Mouse (Mus musculus) heart, postnatal 36 days (tissue): ENCODE results near the gene Tes. TPM values are rescaled to one million over a fixed set of nuclear protein-coding genes. Genes with fewer than 3 reads are reported as not detected.

Experiments
- DNase-seq, 2 experiments: peaks; one replicate each; pipeline ENCODE4 v3.0.0; 2021 to 2022
- intact Hi-C: fragments of 180-260 bp; cut with DNase I; formaldehyde crosslinking; loops from one replicate; pipeline ENCODE4 v1.15.1; 2025
- total RNA-seq, 2 experiments: library from RNA; stranded (reverse); gene quantifications; 2 replicates each; pipeline ENCODE4 v1.2.3; 2021

Gene Tes
- total RNA-seq, 2 experiments from 2014 or later, result 3.4 to 3.5 TPM

GRCm38 (mm10) chr6:17077270-17077669 is 12.3 kb downstream of the Tes start:
- intact Hi-C loops, result no loop called here
- DNase-seq, result no peak

GRCm38 (mm10) chr6:17077720-17078119 is 12.8 kb downstream of the Tes start:
- intact Hi-C loops, result no loop called here
- DNase-seq, result no peak

GRCm38 (mm10) chr6:17079304-17079703 is 14.4 kb downstream of the Tes start:
- DNase-seq, result peak in 1 of 2 experiments; percentile 17
- intact Hi-C loops, result no loop called here

GRCm38 (mm10) chr6:17079826-17080225 is 14.9 kb downstream of the Tes start:
- intact Hi-C loops, result no loop called here
- DNase-seq, result no peak

- DNase-seq, result no peak
Measured at GRCm38 (mm10) chr6:17082238-17082637, 17.3 kb downstream of the Tes start.

GRCm38 (mm10) chr6:17082800-17083199 is 17.9 kb downstream of the Tes start:
- intact Hi-C loops, result no loop called here

More at GRCm38 (mm10) chr6:17082238-17082637, 17.3 kb downstream of the Tes start:
- intact Hi-C loops, result no loop called here

GRCm38 (mm10) chr6:17087485-17087884 is 22.5 kb downstream of the Tes start:
- intact Hi-C loops, result loop anchor here (1.0 kb wide), 1 partner anchor 60 kb away; no protein-coding TSS in a partner anchor
- peak; percentile 64 to 86 for DNase-seq

More at GRCm38 (mm10) chr6:17082800-17083199, 17.9 kb downstream of the Tes start:
- DNase-seq, result no peak

GRCm38 (mm10) chr6:17097301-17097700 is 32.4 kb downstream of the Tes start:
- intact Hi-C loops, result no loop called here
- DNase-seq, result no peak

GRCm38 (mm10) chr6:17098559-17098958 is 33.6 kb downstream of the Tes start:
- no peak for DNase-seq
- intact Hi-C loops, result no loop called here

- no peak for DNase-seq
- intact Hi-C loops, result loop anchor here (10.0 kb wide), 1 partner anchor 365 kb away; the partner anchor contains the start of gene Met
Measured at GRCm38 (mm10) chr6:17099477-17100130, 34.7 kb downstream of the Tes start.

- intact Hi-C loops, result loop anchor here (1.0 to 10.0 kb wide), 4 partner anchors 202 to 484 kb away; partner anchors contain the start of gene Met
- DNase-seq, result peak; percentile 61 to 62
Measured at GRCm38 (mm10) chr6:17105714-17106113, 40.8 kb downstream of the Tes start.

- DNase-seq, result no peak
- intact Hi-C loops, result loop anchor here (10.0 kb wide), 1 partner anchor 358 kb away; the partner anchor contains the start of gene Met
Measured at GRCm38 (mm10) chr6:17106493-17106892, 41.5 kb downstream of the Tes start.

GRCm38 (mm10) chr6:17109204-17109603 is 44.3 kb downstream of the Tes start:
- intact Hi-C loops, result loop anchor here (10.0 kb wide), 1 partner anchor 356 kb away; the partner anchor contains the start of gene Met

GRCm38 (mm10) chr6:17110564-17111100 is 45.7 kb downstream of the Tes start:
- peak; percentile 17 to 26 for DNase-seq
- intact Hi-C loops, result loop anchor here (1.0 to 5.0 kb wide), 5 partner anchors 44 to 249 kb away; no protein-coding TSS in a partner anchor

More at GRCm38 (mm10) chr6:17109204-17109603, 44.3 kb downstream of the Tes start:
- no peak for DNase-seq

- no peak for DNase-seq
- intact Hi-C loops, result loop anchor here (5.0 kb wide), 1 partner anchor 115 kb away; no protein-coding TSS in a partner anchor
Measured at GRCm38 (mm10) chr6:17112081-17112480, 47.1 kb downstream of the Tes start.

GRCm38 (mm10) chr6:17112990-17113389 is 48.0 kb downstream of the Tes start:
- intact Hi-C loops, result loop anchor here (5.0 kb wide), 1 partner anchor 114 kb away; no protein-coding TSS in a partner anchor

GRCm38 (mm10) chr6:17114588-17114987 is 49.6 kb downstream of the Tes start:
- intact Hi-C loops, result loop anchor here (5.0 kb wide), 1 partner anchor 113 kb away; no protein-coding TSS in a partner anchor
- no peak for DNase-seq

More at GRCm38 (mm10) chr6:17112990-17113389, 48.0 kb downstream of the Tes start:
- no peak for DNase-seq

- intact Hi-C loops, result no loop called here
- peak in 1 of 2 experiments; percentile 15 for DNase-seq
Measured at GRCm38 (mm10) chr6:17115046-17115790, 50.3 kb downstream of the Tes start.

GRCm38 (mm10) chr6:17119521-17120232 is 54.7 kb downstream of the Tes start:
- intact Hi-C loops, result no loop called here

GRCm38 (mm10) chr6:17140021-17140420 is 75.1 kb downstream of the Tes start:
- intact Hi-C loops, result no loop called here
- no peak for DNase-seq

More at GRCm38 (mm10) chr6:17119521-17120232, 54.7 kb downstream of the Tes start:
- DNase-seq, result no peak
